Mouse (Mus musculus): Measurements from ENCODE around the gene Sftpa1. TPM values are rescaled to one million over a fixed set of nuclear protein-coding genes. Genes with fewer than 3 reads are reported as not detected.

Gene Sftpa1
- polyA plus RNA-seq, 1 experiment = not detected

GRCm38 (mm10) chr14:41096296-41096860 is 35.2 kb upstream of the Sftpa1 start:
- no peaks in the 10 kb centered on the region for H3K27me3 ChIP-seq (ENCODE audit: control insufficient read depth, insufficient read depth, insufficient read length)
- no peaks in the 10 kb centered on the region for H3K36me3 ChIP-seq (ENCODE audit: control insufficient read depth, insufficient read depth)
- H3ac ChIP-seq (ENCODE audit: control insufficient read depth, insufficient read length) = no peak overlapping the region
- no peak overlapping the region for H3K4me2 ChIP-seq (ENCODE audit: low read depth)
- TF ChIP-seq USF1 (IDR thresholded peaks at IDR 0.05; ENCODE audit: low read depth) (no peak), E2F4 (IDR thresholded peaks at IDR 0.05; ENCODE audit: insufficient read depth) (no peak), TCF12 (IDR thresholded peaks at IDR 0.05; ENCODE audit: insufficient read depth, poor library complexity, severe bottlenecking) (no peak), TCF3 (IDR thresholded peaks at IDR 0.05; ENCODE audit: insufficient read length, low read depth) (no peak), SRF (IDR thresholded peaks at IDR 0.05; ENCODE audit: control insufficient read depth, insufficient read length, low read depth) (no peak), MYOG (IDR thresholded peaks at IDR 0.05; ENCODE audit: control insufficient read depth in 1 of 3, insufficient read depth in 1 of 3, insufficient read length in 2 of 3, low read depth in 2 of 3) (no peak), MAX (IDR thresholded peaks at IDR 0.05; ENCODE audit: low read depth) (no peak), REST (IDR thresholded peaks at IDR 0.05; ENCODE audit: insufficient read depth, insufficient read length) (no peak), POLR2A (IDR thresholded peaks at IDR 0.05; ENCODE audit: insufficient read length, low read depth) (no peak), POLR2AphosphoS2 (IDR thresholded peaks at IDR 0.05; ENCODE audit: insufficient read length, low read depth) (no peak), CEBPB (IDR thresholded peaks at IDR 0.05; ENCODE audit: insufficient read depth, poor library complexity, severe bottlenecking) (no peak), MYOD1 (IDR thresholded peaks at IDR 0.05; ENCODE audit: control insufficient read depth in 1 of 3, insufficient read length in 2 of 3, low read depth in 2 of 3) (no peak)
- H3K4me3 ChIP-seq = no peak overlapping the region
- H3K79me2 ChIP-seq (ENCODE audit: control insufficient read depth, insufficient read depth) = no peaks in the 10 kb centered on the region

GRCm38 (mm10) chr14:41098726-41099125 is 32.9 kb upstream of the Sftpa1 start:
- Histone ChIP-seq H3K4me3 (no peak overlapping the region), H3K4me2 (ENCODE audit: low read depth) (no peak overlapping the region), H3K36me3 (ENCODE audit: control insufficient read depth, insufficient read depth) (no peaks in the 10 kb centered on the region), H3K79me2 (ENCODE audit: control insufficient read depth, insufficient read depth) (no peaks in the 10 kb centered on the region), H3K27me3 (ENCODE audit: control insufficient read depth, insufficient read depth, insufficient read length) (no peaks in the 10 kb centered on the region), H3ac (ENCODE audit: control insufficient read depth, insufficient read length) (no peak overlapping the region)
- TF ChIP-seq MAX (IDR thresholded peaks at IDR 0.05; ENCODE audit: low read depth) (no peak), POLR2AphosphoS2 (IDR thresholded peaks at IDR 0.05; ENCODE audit: insufficient read length, low read depth) (no peak), USF1 (IDR thresholded peaks at IDR 0.05; ENCODE audit: low read depth) (no peak), POLR2A (IDR thresholded peaks at IDR 0.05; ENCODE audit: insufficient read length, low read depth) (no peak), E2F4 (IDR thresholded peaks at IDR 0.05; ENCODE audit: insufficient read depth) (no peak), TCF3 (IDR thresholded peaks at IDR 0.05; ENCODE audit: insufficient read length, low read depth) (no peak)

- no peak overlapping the region for H3K4me2 ChIP-seq (ENCODE audit: low read depth)
- H3K79me2 ChIP-seq (ENCODE audit: control insufficient read depth, insufficient read depth) = no peaks in the 10 kb centered on the region
- H3ac ChIP-seq (ENCODE audit: control insufficient read depth, insufficient read length) = no peak overlapping the region
- no peak overlapping the region for H3K4me3 ChIP-seq
- H3K27me3 ChIP-seq (ENCODE audit: control insufficient read depth, insufficient read depth, insufficient read length) = no peaks in the 10 kb centered on the region
- TF ChIP-seq TCF3 (IDR thresholded peaks at IDR 0.05; ENCODE audit: insufficient read length, low read depth) (no peak), TCF12 (IDR thresholded peaks at IDR 0.05; ENCODE audit: insufficient read depth, poor library complexity, severe bottlenecking) (no peak), MYOG (IDR thresholded peaks at IDR 0.05; ENCODE audit: control insufficient read depth in 1 of 3, insufficient read depth in 1 of 3, insufficient read length in 2 of 3, low read depth in 2 of 3) (no peak), CEBPB (IDR thresholded peaks at IDR 0.05; ENCODE audit: insufficient read depth, poor library complexity, severe bottlenecking) (no peak), MAX (IDR thresholded peaks at IDR 0.05; ENCODE audit: low read depth) (no peak), REST (IDR thresholded peaks at IDR 0.05; ENCODE audit: insufficient read depth, insufficient read length) (no peak), MYOD1 (IDR thresholded peaks at IDR 0.05; ENCODE audit: control insufficient read depth in 1 of 3, insufficient read length in 2 of 3, low read depth in 2 of 3) (no peak), POLR2AphosphoS2 (IDR thresholded peaks at IDR 0.05; ENCODE audit: insufficient read length, low read depth) (no peak), USF1 (IDR thresholded peaks at IDR 0.05; ENCODE audit: low read depth) (no peak), SRF (IDR thresholded peaks at IDR 0.05; ENCODE audit: control insufficient read depth, insufficient read length, low read depth) (no peak), E2F4 (IDR thresholded peaks at IDR 0.05; ENCODE audit: insufficient read depth) (no peak), POLR2A (IDR thresholded peaks at IDR 0.05; ENCODE audit: insufficient read length, low read depth) (no peak)
- no peaks in the 10 kb centered on the region for H3K36me3 ChIP-seq (ENCODE audit: control insufficient read depth, insufficient read depth)
Observed at GRCm38 (mm10) chr14:41100712-41101111, 30.9 kb upstream of the Sftpa1 start.

- H3K4me2 ChIP-seq (ENCODE audit: low read depth) = no peak overlapping the region
- no peaks in the 10 kb centered on the region for H3K27me3 ChIP-seq (ENCODE audit: control insufficient read depth, insufficient read depth, insufficient read length)
- TF ChIP-seq POLR2A (IDR thresholded peaks at IDR 0.05; ENCODE audit: insufficient read length, low read depth) (no peak), MAX (IDR thresholded peaks at IDR 0.05; ENCODE audit: low read depth) (no peak), TCF12 (IDR thresholded peaks at IDR 0.05; ENCODE audit: insufficient read depth, poor library complexity, severe bottlenecking) (no peak), TCF3 (IDR thresholded peaks at IDR 0.05; ENCODE audit: insufficient read length, low read depth) (no peak), MYOD1 (IDR thresholded peaks at IDR 0.05; ENCODE audit: control insufficient read depth in 1 of 3, insufficient read length in 2 of 3, low read depth in 2 of 3) (no peak), REST (IDR thresholded peaks at IDR 0.05; ENCODE audit: insufficient read depth, insufficient read length) (no peak), SRF (IDR thresholded peaks at IDR 0.05; ENCODE audit: control insufficient read depth, insufficient read length, low read depth) (no peak), MYOG (IDR thresholded peaks at IDR 0.05; ENCODE audit: control insufficient read depth in 1 of 3, insufficient read depth in 1 of 3, insufficient read length in 2 of 3, low read depth in 2 of 3) (no peak), USF1 (IDR thresholded peaks at IDR 0.05; ENCODE audit: low read depth) (no peak), CEBPB (IDR thresholded peaks at IDR 0.05; ENCODE audit: insufficient read depth, poor library complexity, severe bottlenecking) (no peak), E2F4 (IDR thresholded peaks at IDR 0.05; ENCODE audit: insufficient read depth) (no peak), POLR2AphosphoS2 (IDR thresholded peaks at IDR 0.05; ENCODE audit: insufficient read length, low read depth) (no peak)
- no peak overlapping the region for H3K4me3 ChIP-seq
- H3K79me2 ChIP-seq (ENCODE audit: control insufficient read depth, insufficient read depth) = no peaks in the 10 kb centered on the region
- no peaks in the 10 kb centered on the region for H3K36me3 ChIP-seq (ENCODE audit: control insufficient read depth, insufficient read depth)
- no peak overlapping the region for H3ac ChIP-seq (ENCODE audit: control insufficient read depth, insufficient read length)
Observed at GRCm38 (mm10) chr14:41101242-41101641, 30.3 kb upstream of the Sftpa1 start.

Data from myocyte (in vitro differentiated cells).